Mouse (Mus musculus): ENCODE results near the gene Evx2.

Gene Evx2

DNA sequence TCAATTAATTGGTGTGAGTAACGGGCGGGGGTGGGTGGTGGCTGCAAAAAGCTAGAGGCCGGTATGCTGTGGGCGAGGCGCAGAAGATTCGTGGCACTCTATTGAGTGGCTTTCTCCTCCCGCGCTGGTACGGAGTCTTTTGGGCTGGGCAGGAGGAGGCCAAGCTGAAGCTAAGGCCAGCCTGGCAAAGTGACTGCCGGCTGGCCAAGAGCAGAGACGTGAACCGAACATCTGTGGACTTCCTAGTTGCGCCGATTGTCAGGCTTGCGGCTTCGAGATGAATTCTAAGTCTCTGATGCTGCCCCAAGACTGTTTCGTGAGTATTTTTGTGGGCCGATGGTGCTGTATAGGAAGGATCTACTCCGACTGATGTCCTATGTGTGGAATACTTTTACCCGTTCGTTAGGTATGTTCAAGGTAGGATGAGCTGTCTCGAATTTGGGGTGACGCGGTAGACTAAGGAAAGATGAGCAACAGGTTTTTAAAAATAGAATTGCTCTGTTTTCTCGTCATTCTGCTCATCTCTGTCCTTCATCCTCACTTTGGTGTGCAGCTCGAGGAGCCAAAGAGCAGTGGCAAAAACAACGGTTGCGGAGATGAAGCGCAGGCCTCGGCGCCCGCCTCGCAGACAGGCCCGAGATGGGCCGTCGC lies 8.0 kb upstream of the Evx2 start:
- no peak for DNase-seq (ENCODE audit: low read depth, low spot score)

DNA sequence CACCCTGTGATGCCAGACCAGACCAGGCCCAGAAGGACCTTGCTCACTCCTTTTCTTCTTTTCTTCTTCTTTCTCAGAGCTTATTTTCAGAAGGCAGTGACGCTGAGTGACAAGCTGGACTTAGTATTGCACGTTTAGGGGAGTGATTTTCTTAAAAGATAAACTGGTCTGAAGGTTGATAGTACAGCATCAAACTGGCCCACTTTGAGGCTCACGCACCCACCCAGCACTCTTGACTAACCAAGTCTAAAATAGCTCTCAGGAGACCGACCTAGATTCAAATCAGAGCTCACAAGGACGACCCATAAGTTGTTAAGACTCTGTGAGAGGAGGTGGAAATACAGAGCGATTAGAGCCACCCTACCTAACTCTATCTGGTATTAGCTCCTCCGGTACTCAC lies 7.1 kb upstream of the Evx2 start:
- DNase-seq (ENCODE audit: low read depth, low spot score) = no peak

DNA sequence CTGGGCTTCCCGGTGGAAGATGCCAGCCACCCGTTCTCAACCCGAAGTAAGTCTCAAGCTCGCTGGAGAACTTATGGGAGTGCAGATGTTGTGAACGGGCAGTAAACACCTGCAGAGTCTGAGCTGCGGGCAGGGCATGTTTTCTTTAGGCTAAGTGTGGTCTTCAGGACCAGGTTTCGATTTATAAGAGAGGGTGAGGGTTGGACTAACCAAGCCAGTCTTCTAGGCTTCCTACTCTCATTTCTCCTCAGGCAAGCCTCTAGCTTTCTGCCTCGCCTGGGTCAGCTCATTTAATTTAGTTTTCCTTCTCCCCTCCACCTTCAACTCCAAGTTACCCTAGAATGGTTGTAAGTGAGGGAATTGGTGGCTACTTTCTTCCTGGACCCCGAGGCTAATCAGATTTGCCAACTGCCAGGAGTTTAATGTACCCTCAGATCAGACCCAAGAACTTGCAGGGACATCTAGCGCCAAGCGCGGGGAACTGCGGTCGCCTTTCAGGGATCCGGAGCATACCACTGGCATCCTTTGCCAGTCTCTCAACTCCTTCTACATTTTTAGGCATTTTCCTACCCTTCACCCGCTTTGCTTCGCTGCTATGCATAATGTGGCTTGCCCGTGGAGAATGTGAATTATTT lies 4.1 kb upstream of the Evx2 start:
- DNase-seq (ENCODE audit: low read depth, low spot score) = no peak

DNA sequence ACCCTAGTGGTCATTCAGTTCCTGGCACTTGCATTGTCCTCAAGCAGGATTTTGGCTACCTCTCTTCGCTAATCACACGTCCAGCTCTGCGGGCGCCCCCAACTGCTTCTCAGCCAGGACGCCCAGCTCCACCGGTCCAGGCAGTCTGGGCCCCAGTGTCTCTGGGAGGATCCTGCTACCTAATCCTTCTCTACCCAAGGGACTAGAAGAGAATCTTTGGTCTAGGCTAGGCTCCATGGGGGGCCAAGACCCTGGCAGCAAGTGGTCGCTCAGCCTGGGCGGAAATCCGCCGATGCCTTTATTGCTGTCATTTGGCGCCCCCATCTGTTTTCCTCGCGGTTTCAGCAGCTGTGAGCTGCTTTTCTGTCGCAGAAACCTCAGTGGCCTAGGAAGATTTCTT lies 2.3 kb upstream of the Evx2 start:
- DNase-seq (ENCODE audit: low read depth, low spot score) = no peak

DNA sequence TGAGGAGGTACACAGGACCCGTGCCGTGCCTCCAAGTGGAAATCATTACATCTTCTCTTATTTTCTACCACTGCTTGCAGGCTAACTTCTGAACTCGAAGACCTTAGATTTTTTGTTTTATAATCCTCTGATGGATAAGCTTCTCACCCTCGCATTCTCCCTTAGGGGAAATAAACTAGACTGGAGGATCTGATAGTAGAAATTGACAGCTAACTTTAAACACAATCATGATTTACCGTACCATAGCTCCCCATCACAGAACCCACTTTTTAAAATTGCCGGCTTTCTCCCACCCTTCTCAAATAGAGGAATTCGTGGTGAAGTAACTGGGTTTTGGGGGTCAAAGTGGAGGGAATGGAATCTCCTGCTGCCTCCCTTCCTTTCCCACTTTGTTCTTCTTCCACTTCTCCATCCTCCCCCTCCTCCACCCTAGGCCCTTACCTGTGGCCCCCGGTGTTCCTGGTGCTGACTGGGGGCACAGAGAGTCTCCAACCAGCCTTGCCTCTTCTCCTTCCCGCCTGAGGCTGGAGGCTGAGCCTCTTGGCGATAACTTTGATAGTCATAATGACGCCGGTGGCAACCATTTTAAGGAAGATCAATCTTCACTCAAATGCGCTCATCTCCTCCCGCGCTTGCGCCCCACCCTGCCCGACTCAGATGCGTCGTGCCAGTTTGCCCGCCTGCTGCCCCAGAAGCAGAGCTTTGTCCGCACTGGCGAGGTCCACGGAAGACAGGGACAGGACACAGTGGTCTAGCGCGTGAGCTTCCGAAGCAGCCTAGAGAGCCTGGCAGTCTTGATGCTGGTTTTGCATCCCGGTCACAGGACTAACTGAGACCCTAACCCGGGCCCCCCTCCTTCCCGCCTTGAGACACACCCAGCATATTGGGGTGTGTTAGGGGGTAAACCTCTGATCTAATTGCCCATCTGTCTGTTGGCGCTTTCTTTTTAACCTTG lies 1.3 kb upstream of the Evx2 start:
- no peak for DNase-seq (ENCODE audit: low read depth, low spot score)

DNA sequence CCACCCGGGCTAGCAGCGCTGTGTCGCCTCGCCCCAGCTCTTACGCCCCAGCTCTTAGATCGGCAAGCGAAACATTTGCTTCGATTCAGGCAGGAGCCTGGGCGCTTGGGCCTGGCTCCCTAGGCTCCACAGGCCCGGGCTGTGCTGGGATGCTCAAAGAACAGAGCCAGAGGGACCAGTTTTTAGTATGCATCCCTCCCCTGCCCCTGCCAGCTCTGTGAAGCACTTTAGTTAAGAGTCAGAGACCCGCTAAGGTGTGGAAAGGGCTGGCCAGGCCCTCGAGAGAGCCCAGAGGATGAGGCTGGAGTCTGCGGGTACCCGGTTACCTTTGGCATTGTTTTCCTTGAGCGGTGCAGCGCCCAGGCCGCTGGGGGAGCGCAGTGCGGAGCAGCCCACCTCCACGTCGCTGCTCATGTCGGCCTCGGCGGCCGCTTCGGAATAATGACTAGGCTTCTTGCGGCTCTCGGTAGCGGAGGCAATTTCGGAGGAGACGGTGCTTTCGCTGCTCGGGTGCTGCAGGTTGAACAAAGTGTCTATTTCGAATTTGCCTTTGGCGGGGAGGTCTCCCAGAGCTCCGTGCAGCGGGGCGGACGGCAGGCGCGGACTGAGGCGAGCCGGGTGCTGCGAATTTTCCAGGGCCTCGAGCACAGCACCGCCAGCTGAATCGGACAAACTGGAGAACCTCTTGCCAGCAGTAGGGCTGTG lies 538 bp downstream of the Evx2 start:
- no peak for DNase-seq (ENCODE audit: low read depth, low spot score)

DNA sequence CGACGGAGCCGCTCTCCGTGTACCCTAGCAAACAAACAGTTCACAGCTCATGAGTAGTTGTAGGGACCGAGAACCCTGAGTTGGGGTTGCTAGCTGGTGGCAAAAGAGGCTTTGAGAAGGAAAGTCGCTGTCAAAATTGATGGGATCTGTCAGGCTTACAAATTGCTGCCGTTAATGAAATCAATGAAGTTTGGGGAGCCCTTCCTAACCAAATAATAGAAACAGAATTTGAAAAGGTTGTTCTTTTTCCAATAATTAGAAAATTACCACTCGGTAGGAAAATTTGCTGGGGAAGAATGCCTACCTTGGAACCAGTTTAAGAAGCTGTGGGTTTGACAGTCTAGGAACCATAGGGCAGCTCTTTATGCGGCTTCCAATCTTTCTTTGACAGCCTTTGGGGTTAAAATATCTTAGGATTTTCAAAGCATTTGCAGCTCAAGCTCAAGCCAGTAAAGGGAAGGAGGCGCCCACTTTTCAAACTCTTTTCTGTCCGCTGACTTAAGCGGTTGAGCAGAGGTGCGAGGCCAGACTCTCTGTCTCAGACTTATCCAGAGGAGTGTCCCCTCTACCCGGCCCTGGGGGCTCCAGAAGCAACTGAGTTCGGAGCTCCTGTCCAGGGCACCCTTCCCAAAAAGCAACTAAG lies 1.2 kb downstream of the Evx2 start:
- DNase-seq (ENCODE audit: low read depth, low spot score) = no peak

DNA sequence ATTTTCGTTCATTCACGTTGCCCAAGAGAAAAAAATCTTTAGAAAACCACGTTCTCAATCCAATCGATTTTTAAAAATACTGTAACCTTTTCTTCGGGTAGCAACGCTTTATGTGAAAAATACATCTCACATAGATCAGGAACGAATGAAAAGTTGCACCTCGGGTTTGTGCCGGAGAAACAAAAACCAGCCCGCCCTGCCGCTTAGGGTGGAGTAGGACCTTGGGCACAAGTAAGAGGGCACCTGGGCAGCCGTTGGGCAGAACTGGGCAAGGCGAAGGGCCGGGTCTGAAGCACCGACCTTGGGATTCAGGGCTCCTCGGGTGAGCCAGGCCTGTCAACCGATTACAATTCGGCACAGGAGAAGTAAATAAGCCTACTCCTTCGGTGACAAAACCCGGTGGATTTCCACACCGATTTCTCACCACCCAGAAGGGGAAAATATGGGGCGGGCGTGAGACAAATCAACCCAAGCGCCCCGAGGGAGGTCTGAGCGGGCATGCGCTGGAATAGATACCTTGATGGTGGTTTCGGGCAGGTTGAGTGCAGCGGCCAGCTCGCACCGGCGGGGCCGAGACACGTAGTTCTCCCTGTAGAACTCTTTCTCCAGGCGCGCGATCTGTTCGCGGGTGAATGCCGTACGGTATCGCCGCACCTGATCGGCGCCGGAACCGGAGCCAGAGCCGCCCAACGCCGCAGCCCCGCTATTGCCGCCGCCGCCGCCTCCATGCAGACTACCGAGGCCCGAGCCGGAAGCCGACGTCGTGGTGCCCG lies 1.9 kb downstream of the Evx2 start:
- DNase-seq (ENCODE audit: low read depth, low spot score) = no peak

DNA sequence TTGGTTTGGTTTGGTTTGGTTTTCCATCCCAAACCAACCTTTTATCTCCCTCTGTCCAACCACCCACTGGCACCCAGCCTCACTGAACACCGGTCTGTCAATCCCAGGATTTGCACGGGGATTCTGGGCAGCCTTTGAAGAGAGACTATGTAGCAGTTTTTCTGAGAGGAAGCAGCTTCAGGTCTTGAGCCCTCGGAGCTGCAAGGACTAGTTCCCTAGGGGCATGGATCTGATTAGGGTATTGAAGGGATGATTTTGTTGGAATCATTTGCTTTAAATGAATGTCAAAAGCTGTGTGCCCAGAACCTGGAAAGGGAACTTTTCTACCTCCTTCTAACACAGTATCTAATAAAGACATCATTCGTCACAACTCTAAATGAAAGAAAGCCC lies 2.7 kb downstream of the Evx2 start:
- no peak for DNase-seq (ENCODE audit: low read depth, low spot score)

DNA sequence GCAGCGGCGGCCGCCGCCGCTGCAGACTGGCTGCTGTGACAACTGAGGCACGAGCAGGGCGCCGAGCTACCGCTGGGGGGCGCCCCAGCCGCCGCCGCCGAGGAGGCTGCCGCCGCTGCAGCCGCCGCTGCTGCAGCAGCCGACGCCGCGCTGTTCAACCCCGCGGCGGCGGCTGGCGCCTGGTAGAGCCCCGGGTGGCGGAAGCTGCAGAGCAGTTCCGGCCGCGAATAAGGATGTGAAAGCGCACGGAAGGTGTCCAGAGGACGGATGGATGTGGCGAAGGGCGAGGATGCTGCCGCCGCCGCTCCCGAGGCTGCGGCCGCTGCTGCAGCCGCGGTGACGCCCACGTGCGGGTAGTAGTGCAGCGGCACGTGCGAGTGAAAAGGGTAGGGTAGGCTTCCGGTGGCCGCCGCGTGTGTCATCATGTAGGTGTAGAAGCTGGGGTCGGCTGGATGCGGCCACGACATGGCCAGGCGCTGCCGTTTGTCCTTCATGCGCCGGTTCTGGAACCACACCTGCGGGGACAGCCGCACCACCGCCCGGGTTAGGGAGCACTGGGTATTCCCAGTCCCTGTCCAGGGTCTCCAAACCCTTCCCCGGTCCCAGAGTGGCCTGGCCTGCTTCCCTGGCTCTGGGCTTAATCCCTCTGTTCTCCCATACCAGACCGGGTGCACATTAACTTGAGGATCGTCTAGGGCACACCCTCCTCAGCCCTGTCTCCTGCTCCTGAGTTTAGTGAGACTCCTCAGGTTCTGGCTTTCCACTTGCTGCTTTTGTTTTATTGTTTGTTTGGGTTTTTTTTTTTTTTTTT lies 3.3 kb downstream of the Evx2 start:
- no peak for DNase-seq (ENCODE audit: low read depth, low spot score)

DNA sequence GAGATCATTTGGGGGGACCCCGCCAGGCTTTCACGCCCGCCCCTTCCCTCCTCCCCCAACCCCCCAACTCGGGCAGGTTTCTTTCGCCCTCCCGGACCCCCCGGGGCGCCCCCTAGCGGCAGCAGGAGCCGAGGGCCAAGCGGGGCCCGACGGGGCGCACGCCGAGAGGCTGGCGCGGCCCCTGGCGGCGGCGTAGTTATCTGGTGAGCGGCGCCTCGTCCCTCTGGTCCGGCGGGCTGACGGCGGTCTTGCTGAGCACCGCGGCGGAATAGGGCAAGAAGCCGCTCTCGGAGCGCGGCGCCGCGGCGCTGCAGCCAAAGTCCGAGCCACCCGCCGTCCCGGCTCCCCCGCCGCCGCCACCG lies 4.0 kb downstream of the Evx2 start:
- DNase-seq (ENCODE audit: low read depth, low spot score) = no peak

DNA sequence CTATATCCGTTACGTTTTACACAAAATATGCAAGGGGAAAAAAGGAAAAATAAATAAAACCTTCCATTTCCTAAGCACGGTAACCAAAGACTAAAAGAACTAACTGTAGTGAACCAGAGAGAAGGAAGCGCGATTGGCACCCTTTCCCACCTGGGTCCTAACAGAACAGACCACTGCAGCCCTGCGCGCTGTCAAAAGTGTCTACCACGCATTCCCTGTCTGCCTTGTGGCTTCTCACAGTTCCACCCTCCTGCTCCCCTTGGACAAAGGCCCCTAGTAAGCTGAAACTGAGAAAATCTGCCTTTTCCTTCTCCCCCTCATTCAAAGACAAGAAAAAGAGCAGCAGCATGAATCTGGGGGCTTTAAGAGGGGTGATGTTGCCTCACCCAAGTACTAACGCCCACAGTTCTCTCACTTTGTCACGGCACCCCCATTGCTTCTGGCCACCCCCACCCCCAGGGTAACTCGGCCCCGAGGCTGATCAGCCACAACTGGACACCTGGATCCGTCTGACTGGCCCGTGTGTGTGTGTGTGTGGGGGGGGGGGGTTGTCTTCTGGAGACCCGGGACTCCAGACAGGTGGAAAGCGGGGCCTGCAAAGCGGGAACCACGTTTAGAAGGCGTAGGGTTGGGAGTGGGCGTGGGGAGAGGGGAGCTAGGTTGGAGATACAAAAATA lies 4.5 kb downstream of the Evx2 start:
- DNase-seq (ENCODE audit: low read depth, low spot score) = no peak

DNA sequence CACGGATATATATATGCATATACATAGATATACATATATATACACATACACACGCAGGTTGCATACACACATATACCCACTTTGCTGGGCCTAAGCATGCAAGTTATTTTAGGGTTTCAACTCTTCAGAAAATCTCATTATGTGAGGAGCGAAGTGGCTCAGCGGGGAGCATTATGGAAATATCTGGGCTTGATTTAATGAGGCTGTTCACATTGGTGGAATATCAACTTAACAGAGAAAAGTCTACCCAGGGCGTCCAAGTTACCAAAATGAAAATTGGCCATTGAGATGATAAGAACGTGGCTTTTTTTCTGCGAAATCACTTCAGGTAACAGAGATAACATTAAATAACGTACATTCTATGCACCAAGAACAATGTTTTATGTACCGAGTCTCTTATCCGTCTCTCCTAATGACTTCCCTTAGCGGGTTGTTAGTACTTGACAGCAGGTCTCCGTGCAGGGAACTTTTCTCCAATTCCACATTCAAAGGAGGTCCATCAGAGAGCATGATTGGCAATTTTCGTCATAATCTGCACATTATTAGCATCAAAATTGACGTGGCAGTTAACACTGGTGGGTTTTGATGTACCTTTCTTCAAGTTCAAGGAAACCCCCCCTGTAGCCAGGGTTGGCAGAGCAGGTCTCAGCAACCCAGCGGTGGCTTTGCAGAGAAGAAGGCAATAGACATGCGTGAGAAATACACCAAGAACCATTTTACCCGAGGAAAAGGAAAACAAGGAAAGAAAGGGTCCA lies 5.4 kb downstream of the Evx2 start:
- no peak for DNase-seq (ENCODE audit: low read depth, low spot score)

DNA sequence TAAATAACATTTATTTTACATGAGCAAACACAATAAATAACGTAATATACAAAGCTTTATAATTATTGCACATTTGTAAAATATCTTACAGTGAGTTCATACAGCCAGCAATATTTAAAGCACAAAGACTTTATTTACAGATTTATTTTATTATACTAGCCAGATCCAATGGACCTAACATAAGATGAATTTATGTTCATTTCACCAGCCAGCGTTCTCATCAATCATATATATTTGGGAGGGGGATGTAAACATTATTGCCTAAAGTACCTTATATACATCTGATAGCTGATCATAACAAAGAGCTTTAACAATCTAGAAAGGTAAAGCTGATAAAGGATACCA lies 6.4 kb downstream of the Evx2 start:
- DNase-seq (ENCODE audit: low read depth, low spot score) = no peak

DNA sequence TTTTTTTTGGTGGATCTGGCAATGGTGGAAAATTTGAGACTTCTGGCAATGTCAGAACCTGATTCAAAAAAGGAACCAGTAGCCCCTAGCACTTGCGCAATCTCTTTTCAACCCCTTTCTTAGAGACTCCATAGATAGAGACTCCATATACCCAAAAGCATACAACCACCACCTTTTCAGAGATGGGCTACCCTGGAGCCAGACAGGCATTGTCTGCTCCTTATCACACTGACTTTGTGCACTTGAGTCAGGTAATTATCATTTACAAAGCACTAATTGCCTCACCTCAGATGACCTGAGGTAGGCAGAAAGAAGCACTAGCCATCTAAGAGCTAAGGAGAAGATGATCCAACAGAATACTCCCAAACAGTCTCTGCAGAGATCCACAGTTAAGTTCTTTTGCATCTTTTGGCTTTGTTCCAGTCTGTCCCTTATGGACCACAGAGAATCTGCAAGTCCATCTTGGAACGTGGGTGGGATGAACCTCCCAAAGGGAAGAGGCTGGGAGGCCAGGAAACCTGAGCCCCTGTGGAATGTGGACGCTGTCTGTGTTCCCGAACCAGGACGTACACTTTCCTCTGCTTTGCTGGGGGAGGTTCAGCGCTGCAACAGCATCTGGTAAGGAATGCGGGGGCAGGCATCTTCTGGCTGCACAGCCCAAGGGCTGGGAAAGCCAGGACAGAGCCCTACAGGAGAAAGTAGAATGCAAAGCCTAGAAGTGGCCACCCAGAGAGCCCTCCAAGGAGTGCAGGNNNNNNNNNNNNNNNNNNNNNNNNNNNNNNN lies 12.1 kb downstream of the Evx2 start:
- DNase-seq (ENCODE audit: low read depth, low spot score) = no peak

DNA sequence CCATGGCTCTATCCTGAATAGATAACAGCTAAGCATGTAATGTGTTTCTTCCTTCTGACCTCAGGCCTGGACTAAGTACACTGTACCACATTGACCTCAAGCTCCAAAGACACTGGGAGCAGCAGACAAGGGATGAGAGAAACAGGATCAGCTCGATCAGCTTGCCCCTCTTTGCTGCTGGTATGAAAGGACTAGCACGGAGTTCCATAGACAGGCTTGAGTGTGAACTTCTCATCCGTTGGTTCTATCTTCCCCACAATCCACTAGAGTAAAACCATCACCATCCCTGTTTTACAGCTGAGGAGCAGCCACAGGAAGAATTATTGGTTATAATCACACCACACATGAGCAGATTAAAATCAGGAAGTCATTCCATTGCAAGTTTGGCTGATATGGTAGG lies 13.7 kb downstream of the Evx2 start:
- DNase-seq (ENCODE audit: low read depth, low spot score) = no peak

DNA sequence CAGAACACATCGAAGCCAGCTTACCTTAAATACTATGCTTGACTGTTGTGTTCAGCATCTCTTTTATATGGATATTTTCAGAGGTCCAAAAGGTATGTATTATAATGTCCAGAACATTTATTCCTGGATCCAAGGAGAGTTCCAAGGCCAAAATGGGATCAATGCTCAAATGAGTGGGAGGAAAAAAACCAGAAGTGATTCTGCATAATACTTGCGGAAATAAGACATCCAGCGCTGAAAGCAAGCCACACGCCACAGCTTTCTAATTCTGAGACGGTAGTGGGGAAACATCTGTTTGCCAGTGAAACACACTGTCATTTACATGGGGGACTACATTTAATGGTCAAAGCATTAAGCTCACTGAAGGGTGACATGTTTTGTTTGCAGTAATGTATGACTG lies 16.9 kb downstream of the Evx2 start:
- no peak for DNase-seq (ENCODE audit: low read depth, low spot score)

DNA sequence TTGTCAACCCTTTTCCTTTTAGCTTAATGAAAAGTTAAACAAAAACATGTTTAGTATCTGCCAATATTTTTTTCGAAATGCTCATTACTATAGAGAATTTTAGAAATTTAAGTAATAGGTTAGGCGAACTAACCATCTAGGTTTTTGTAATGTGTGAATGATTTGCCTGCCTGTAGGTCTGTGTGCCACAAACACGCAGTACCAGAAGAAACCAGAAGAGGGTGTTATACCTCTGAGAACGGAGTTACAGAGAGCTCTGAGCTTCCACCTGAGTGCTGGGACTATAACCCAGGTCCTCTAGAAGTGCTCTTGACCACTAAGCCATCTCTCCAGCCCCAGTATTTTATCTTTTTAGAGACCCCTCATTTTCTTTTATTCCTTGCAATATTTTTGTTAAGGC lies 23.9 kb downstream of the Evx2 start:
- DNase-seq (ENCODE audit: low read depth, low spot score) = no peak

Measured in embryo, embryonic 11.5 days (tissue).